Mouse (Mus musculus) brain, embryonic 14.5 days (tissue): ENCODE data around the gene Trem3. TPM values are rescaled to one million over a fixed set of nuclear protein-coding genes. Genes with fewer than 3 reads are reported as not detected.
A peak's percentile ranks its signal among the peaks of the same experiment; 100 is the strongest.

Source experiments
- DNase-seq: peaks from one replicate; pipeline ENCODE4 v3.0.0-alpha.2; 2011; ENCODE audit warnings: low read depth
- CTCF ChIP-seq: fragments of 200-500 bp; IDR thresholded peaks from 2 replicates; pipeline ENCODE4 v1.5.1; 2012; ENCODE audit warnings: inconsistent platforms, mild to moderate bottlenecking, moderate library complexity, borderline replicate concordance; ENCODE audit not compliant: insufficient read depth, insufficient read length; ENCODE audit errors: extremely low read depth
- POLR2A ChIP-seq: fragments of 200-500 bp; IDR thresholded peaks from 2 replicates; pipeline ENCODE4 v1.6.1; 2012; ENCODE audit warnings: mild to moderate bottlenecking, inconsistent platforms, borderline replicate concordance; ENCODE audit not compliant: poor library complexity, insufficient read depth, insufficient read length, severe bottlenecking; ENCODE audit errors: extremely low read depth
- polyA plus RNA-seq: library from polyadenylated mRNA; depleted of rRNA; stranded (reverse); fragments of >200 nt; gene quantifications from 2 replicates; pipeline ENCODE4 v1.2.3, GENCODE M21; 2012

The Trem3 gene
- polyA plus RNA-seq, 1 experiment = 0.08 TPM

- TF ChIP-seq CTCF = no peak
- no peak for TF ChIP-seq POLR2A
- DNase-seq = no peak
These were observed 3.1 kb downstream of the Trem3 start for GRCm38 (mm10) chr17:48250631-48251030.

DNA sequence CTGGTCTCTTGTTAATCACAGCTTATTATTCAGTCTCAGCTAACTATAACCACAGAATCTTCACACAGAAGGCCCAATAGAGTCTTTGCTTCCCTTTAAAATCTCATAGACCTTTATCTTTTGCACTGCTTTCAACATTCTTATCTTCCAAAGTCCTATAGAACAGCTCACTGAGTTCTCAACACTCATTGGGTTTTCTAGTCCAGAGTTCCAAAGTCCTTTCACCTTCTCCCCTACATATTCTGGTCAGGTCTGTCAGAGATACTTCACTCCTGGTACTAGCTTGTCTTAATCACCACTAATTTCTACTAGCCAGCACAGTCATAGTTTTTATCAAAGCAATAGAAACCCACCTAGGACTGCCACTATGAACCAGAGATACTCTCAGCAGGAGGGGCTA is 9.0 kb downstream of the Trem3 start:
- no peak for TF ChIP-seq CTCF
- no peak for TF ChIP-seq POLR2A

DNA sequence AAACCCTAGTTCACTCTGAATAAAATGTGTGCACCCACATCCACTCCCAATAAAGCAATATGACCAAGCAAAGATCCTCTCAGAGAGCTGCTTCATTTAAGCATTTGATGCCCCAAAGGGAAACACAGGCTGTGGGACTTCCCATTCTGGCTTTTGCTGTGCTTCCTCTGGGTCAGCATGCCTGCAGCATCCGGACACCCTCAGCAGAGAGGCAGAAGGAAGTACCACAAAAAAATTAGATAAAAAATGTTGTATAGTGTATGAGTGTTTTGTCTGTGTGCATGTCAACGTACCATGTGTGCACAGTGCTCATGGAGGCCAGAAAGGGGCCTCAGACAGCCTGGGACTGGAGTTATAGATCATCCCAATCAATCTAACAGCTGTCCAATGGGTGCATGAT is 14.3 kb downstream of the Trem3 start:
- DNase-seq = no peak
- no peak for TF ChIP-seq POLR2A
- TF ChIP-seq CTCF = no peak

More for the DNA sequence above, 9.0 kb downstream of the Trem3 start:
- no peak for DNase-seq

DNA sequence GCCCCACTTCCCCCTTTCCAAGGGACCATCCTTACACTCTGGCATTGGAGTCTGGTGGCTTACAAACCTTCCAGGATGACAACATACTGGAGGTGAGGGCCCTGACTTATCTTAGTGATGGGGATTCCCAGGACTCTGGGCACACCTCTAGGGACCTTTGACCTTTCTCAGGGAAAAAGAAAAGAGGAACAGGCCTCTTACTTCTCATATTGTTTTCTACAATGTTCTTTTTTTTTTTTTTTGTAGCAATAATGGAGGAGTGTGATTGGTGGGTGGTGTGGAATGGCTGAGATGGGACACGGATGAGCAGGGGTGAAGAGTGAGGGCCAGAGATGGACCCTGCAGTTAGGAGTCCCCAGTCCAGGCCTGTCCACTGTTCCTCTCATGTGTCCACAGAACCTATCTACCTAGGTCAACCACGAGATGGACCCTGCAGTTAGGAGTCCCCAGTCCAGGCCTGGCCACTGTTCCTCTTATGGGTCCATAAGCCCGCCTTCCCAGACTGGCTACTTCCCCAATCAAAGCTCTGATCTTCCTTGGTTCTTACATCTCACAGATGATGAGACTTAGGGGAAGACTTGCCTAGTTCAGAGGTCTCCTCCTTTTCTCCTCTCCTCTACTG is 16.3 kb downstream of the Trem3 start, which contains the start of gene Treml4:
TSS of gene Treml4 (plus strand) at position 555 of the 622 bp plus-strand sequence.
- no peak for DNase-seq
- TF ChIP-seq POLR2A (no peak), CTCF (no peak)

- TF ChIP-seq POLR2A (no peak), CTCF (no peak)
- no peak for DNase-seq
These were observed 17.1 kb downstream of the Trem3 start for GRCm38 (mm10) chr17:48264662-48265061.

- DNase-seq = peak; percentile 62
- TF ChIP-seq CTCF (no peak), POLR2A (no peak)
These were observed 18.6 kb downstream of the Trem3 start for GRCm38 (mm10) chr17:48266138-48266537.

DNA sequence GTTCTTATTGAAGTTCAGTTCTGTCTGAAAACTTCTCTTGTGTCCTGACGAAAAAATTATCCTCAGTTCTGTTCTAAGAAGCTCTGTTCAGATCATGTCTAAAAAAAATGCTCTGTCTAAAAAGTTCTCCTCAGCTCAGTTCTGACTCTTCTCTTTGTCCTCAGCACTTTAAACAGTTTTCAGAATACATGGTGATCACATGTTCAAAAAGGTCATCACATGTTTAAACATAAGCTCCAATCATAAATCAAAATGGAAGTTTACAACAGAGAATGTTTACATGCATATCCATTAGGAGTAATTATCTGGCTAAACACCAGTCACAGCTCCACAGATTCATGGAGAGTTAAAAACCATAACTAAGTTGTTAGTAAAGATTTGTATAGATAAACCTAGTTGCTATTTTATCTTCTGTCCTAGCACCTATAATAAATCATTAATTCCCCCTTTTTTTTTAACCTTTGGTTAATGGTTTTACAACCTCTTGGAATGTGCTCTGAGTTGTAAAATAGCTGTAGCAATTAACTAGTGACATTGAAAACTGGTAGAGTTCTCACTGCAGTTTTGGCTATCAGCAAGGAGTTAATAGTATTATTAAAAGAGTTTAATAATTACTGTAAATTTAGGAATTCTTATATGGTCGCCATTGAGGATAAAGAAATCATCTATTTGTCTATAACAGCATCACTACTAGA is 19.2 kb downstream of the Trem3 start:
- no peak for DNase-seq
- TF ChIP-seq POLR2A (no peak), CTCF (no peak)

GRCm38 (mm10) chr17:48267591-48267990 is 20.0 kb downstream of the Trem3 start:
- DNase-seq = no peak
- TF ChIP-seq CTCF = no peak

GRCm38 (mm10) chr17:48268276-48268675 is 20.7 kb downstream of the Trem3 start:
- no peak for DNase-seq
- TF ChIP-seq CTCF (no peak), POLR2A (no peak)

- no peak for DNase-seq
- no peak for TF ChIP-seq CTCF
- no peak for TF ChIP-seq POLR2A
These were observed 22.3 kb downstream of the Trem3 start for GRCm38 (mm10) chr17:48269833-48270232.

DNA sequence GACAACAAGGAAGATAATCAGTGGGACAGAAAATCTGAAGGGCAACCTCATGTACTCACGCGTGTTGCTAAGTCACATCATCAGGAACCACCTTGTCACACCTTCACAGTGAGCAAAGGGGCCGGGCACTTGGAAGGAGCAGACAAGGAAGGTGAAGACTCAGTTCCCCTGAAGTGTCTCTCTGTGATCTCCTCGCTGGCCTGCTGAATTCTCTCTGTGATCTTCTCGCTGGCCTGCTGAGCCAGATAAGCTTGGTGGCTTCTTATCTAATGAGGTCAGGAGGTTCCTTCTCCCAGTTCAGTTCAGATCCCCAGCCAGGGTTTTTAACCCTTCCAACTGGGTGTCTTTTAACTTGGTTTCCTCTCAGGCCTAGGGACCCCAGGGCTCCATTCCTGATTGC is 24.6 kb downstream of the Trem3 start:
- DNase-seq = no peak
- no peak for TF ChIP-seq CTCF
- TF ChIP-seq POLR2A = no peak

DNA sequence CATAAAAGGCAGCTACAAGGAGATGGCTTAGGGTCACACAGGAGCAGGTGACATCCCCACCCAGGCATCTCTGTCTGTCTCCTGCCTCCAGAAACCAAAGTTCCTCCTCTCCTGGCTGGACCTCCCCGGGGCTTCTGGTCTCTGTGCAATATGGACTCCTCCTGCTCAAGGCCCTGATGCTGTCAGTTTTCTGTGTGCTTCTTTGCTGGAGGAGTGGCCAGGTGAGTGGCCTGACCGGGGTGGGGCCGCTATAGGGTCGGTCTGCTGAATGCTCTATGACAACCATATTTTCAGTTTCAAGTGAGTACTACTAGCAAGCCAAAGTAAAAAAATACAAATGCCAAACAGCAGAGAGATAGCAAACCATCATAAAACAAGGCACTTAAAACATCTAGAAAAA is 25.0 kb downstream of the Trem3 start:
- no peak for TF ChIP-seq POLR2A
- DNase-seq = no peak
